Mouse (Mus musculus) forebrain, embryonic 14.5 days (tissue): Measurements from ENCODE around the gene Trappc5. TPM values are rescaled to one million over a fixed set of nuclear protein-coding genes. Genes with fewer than 3 reads are reported as not detected.

ENCODE experiments used
- ATAC-seq: fragments of 200-750 bp; cut with Nextera tagmentation; 2 replicates; pipeline ENCODE4 v1.8.0; 2017; ENCODE audit warnings: mild to moderate bottlenecking, moderate library complexity
- DNase-seq: peaks from one replicate; pipeline ENCODE4 v3.0.0-alpha.2; 2015; ENCODE audit warnings: low spot score
- H3K27ac ChIP-seq: fragments of 300-500 bp; sonication (generic); 2 replicates; pipeline ENCODE4 v1.5.1; 2014; ENCODE audit warnings: low read depth, mild to moderate bottlenecking, control low read depth, low read length, moderate library complexity
- H3K27me3 ChIP-seq: fragments of 300-500 bp; sonication (generic); replicated peaks from 2 replicates; pipeline ENCODE4 v1.6.1; 2014; ENCODE audit warnings: low read length, control low read depth, mixed read lengths; ENCODE audit not compliant: control insufficient read depth, insufficient read depth
- H3K36me3 ChIP-seq: fragments of 300-500 bp; sonication (generic); 2 replicates; pipeline ENCODE4 v1.6.1; 2014; ENCODE audit warnings: low read length, control low read depth; ENCODE audit not compliant: control insufficient read depth, insufficient read depth
- H3K4me1 ChIP-seq: fragments of 300-500 bp; sonication (generic); 2 replicates; pipeline ENCODE4 v1.6.1; 2014; ENCODE audit warnings: antibody characterized with exemption, low read length, control low read depth; ENCODE audit not compliant: control insufficient read depth, insufficient read depth
- H3K4me2 ChIP-seq: fragments of 300-500 bp; sonication (generic); 2 replicates; pipeline ENCODE4 v1.6.1; 2014; ENCODE audit warnings: mild to moderate bottlenecking, control low read depth, low read length
- H3K4me3 ChIP-seq: fragments of 300-500 bp; sonication (generic); 2 replicates; pipeline ENCODE4 v1.5.1; 2014; ENCODE audit warnings: low read depth, low read length, control low read depth
- H3K9ac ChIP-seq: fragments of 300-500 bp; sonication (generic); 2 replicates; pipeline ENCODE4 v1.6.1; 2014; ENCODE audit warnings: mild to moderate bottlenecking, low read length, control low read depth, moderate library complexity
- H3K9me3 ChIP-seq: fragments of 300-500 bp; sonication (generic); replicated peaks from 2 replicates; pipeline ENCODE4 v1.6.1; 2016; ENCODE audit warnings: low read length, control low read depth, mixed read lengths; ENCODE audit not compliant: control insufficient read depth
- WGBS: fragments of 180-500 bp; shearing (Covaris S2); extraction: QIAGEN DNeasy Blood & Tissue Kit; methylation state at CpG from one replicate; pipeline ENCODE4 v1.1.7; 2014; 5-methylcytosine and 5-hydroxymethylcytosine counted together
- polyA plus RNA-seq: library from polyadenylated mRNA; unstranded; fragments of >200 nt; fragmentation: Nextera tagmentation; extraction: Ambion mirVana; gene quantifications from 2 replicates; pipeline ENCODE4 v1.2.1, GENCODE M21; 2014

The Trappc5 gene
- polyA plus RNA-seq = 51.8 and 52.1 TPM in 2 replicates

DNA sequence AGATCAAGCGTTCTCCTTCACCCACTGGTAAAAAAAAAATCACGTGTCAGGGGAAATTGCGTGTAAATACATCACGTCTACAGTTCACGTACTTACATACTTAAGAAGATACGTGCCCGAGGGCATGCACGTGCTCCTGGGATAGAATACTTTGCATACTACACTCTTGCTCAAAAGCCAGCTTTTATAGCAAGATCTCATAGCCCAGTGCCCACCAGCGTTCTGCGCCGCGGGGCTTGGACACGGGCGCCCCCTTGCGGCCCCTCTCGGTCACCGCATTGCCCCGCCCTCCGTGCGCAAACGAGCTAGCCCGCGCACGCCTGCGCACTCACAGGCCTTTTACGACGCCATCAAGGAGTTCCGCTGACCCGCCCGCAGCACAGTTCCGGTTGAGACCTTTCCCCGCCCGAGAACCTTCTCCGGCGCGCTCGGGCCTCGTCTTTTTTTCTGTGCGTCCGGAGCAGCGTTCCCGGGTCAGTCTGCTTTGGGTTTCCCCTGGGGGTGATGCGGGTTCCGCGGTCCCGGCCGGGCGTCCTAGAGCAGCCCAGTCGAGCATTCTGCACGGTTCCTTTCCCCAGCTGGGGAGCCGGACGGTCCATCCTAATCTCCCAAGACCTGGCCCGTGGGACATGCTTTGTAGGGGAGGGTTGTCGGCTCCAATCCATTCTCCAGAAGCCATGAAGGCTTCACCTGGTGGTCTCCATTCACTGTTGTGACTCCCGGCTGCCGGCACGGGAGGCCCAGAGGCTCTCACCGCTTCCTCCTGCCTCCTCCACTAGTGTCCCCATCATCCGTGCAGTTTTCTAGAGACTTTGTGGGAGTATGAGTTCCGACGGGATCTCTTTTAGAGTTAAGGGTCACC is at the start of gene Trappc5:
Gene Trappc5 (plus strand): TSS at position 169 of the 862 bp plus-strand sequence.
- WGBS = 1% methylated on average over 61 of the region's 61 CpGs
- peak within 1 kb of the TSS; percentile 81 for H3K27ac ChIP-seq
- ATAC-seq (peak; percentile 83), DNase-seq (peak; percentile 96)
- H3K4me1 ChIP-seq = peaks cover 7% of the 10 kb centered on the region; the same call in 1 of the 2 replicates
- peak within 1 kb of the TSS; percentile 97 for H3K9ac ChIP-seq
- H3K4me3 ChIP-seq = peak within 1 kb of the TSS; percentile 94
- H3K9me3 ChIP-seq = no peaks in the 10 kb centered on the region
- H3K36me3 ChIP-seq = peaks cover 27% of the 10 kb centered on the region
- H3K27me3 ChIP-seq = no peaks in the 10 kb centered on the region
- peak within 1 kb of the TSS; percentile 85 for H3K4me2 ChIP-seq

DNA sequence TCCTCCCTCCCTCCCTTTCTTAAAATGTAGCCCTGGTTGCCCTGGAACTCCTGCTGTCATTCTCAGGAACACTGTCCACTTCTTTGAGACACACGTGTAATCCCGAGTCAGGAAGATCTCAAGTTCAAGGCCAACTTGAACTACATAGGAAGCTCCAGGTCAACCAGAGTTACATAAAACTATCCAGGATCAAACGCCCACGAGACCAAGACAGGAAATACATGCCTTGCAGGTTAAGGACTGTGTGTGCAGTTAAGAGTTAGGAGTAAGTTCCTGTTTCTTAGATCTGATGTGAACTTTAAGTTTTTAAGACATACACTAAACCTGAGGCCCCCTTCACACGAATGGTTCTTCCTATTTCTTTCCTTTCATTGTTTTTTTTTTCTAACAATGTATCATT is 49.1 kb upstream of the Trappc5 start:
- Histone ChIP-seq H3K27ac (no peak overlapping the region), H3K4me1 (peaks cover 6% of the 10 kb centered on the region; the same call in 1 of the 2 replicates), H3K9me3 (no peaks in the 10 kb centered on the region), H3K9ac (no peak overlapping the region), H3K4me2 (no peak overlapping the region), H3K36me3 (no peaks in the 10 kb centered on the region), H3K27me3 (no peaks in the 10 kb centered on the region), H3K4me3 (no peak overlapping the region)
- no peak for ATAC-seq
- no peak for DNase-seq
- 61% methylated on average over 5 of the region's 5 CpGs for whole genome bisulfite sequencing

DNA sequence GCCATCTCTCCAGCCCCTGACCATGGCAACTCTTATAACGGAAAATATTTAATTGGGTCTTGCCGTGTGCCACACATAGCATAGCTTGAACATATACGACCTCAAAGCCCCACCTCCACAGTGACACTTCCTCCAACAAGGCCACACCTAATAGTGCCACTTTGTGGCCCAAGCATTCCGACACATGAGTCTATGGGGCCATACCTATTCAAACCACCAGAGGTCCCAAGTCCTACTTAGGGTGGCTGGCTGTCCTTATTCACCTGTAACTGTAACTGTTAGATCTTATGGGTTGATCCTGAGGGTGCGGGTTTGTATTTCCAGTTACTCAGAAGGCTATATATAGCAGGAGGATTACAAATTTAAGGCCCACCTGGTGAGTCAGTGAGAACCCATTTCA is 48.1 kb upstream of the Trappc5 start:
- Histone ChIP-seq H3K4me3 (no peak overlapping the region), H3K36me3 (no peaks in the 10 kb centered on the region), H3K27ac (no peak overlapping the region), H3K9ac (no peak overlapping the region), H3K4me2 (no peak overlapping the region), H3K4me1 (peaks cover 3% of the 10 kb centered on the region; the same call in 1 of the 2 replicates), H3K9me3 (no peaks in the 10 kb centered on the region), H3K27me3 (no peaks in the 10 kb centered on the region)
- no peak for ATAC-seq
- 32% methylated on average over 5 of the region's 5 CpGs for WGBS
- DNase-seq = no peak

DNA sequence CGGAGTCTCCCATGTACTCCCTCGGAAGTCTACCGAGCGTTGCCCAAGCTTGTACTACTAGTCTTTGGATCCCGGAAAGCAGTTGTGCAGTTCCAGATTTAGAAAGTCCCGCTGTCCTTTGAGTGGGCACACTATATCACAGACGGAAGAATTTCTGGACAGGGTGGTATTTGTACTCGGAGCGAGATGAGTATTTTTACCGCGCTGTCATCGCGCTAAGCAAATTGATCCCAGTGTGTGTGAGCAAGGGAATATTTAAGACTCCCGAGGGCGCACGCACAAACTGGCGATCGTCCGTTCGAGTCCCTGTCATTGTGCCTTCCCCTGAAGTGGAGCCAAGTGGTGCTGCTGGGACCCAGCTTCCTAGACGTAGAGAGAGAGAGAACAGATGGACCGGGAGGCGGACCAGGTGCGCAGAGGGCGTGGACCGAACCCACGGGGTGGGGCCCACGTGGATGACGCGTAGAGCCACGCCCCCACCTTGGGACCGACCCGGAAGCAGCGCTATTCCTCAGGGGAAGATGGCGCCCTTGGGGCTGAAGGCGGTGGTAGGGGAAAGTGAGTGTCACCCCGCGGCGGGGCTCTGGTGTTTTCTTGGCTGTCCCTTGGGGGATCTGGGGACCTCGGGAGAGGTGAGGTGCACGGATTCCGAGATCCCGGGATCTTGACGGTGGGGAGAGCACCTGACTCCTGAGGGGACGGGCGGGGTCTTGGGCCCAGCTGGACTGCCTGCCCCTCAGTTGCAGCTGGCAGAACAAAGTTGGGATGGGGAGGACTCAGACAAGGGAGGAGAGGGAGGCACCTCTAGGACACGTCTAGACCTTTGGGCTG is 45.2 kb upstream of the Trappc5 start, which contains the start of gene Stxbp2:
Gene Stxbp2 (plus strand): TSS at position 309 of the 831 bp plus-strand sequence.
- Histone ChIP-seq H3K36me3 (0 out of 2 replicates have a peak, but pooled peaks cover 5% of the 10 kb centered on the region), H3K4me1 (peaks cover 3% of the 10 kb centered on the region; the same call in 1 of the 2 replicates), H3K27ac (no peak within 1 kb of the TSS), H3K27me3 (no peaks in the 10 kb centered on the region), H3K4me2 (peak within 1 kb of the TSS; percentile 68), H3K9ac (peak within 1 kb of the TSS; percentile 56), H3K4me3 (peak within 1 kb of the TSS; percentile 44), H3K9me3 (no peaks in the 10 kb centered on the region)
- DNase-seq (peak; percentile 75), ATAC-seq (peak; percentile 89)
- WGBS = 5% methylated on average over 47 of the region's 47 CpGs

DNA sequence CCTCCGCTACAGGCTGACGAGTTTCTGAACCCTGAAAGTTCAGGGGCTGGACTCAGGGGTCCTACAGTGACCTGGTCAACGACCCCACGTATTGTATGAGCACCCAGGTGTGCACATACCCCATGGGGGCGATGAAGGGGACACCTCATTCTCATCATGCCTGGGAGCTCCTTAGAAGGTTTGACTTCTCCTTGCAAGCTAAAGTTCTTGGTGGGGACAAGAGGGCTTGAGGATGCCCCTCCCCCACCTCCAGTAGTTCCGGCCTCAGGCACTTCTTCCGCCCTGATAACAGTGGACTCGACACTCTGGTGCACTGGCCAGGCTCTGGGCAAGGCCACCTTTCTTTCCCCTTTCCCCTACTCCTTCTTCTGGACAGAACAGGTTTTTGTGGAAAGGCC is 44.6 kb upstream of the Trappc5 start:
- Histone ChIP-seq H3K27me3 (no peaks in the 10 kb centered on the region), H3K4me3 (peak overlapping the region; percentile 44), H3K4me1 (peaks cover 3% of the 10 kb centered on the region; the same call in 1 of the 2 replicates), H3K9ac (peak overlapping the region; percentile 56), H3K36me3 (0 out of 2 replicates have a peak, but pooled peaks cover 5% of the 10 kb centered on the region), H3K9me3 (no peaks in the 10 kb centered on the region), H3K27ac (no peak overlapping the region), H3K4me2 (peak overlapping the region; percentile 68)
- DNase-seq (no peak), ATAC-seq (peak; percentile 5; the same call in 1 of the 2 replicates)
- 25% methylated on average over 8 of the region's 8 CpGs for WGBS

DNA sequence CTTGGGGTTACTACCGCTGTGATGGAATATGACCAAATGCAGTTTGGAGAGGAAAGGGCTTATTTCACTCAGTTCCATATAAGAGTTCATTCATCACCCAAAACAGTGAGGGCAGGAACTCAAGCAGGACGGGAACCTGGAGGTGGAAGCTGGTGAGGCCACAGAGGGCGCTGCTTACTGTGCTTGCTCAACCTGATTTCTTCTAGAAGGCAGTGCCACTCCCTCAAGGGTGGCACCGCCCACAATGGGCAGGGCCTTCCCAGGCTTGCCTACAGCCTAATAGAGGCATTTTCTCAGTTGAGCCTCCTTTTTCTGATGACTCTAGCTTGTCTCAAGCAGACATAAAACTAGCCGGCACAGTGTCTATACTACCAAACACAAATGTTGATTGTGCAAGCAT is 30.3 kb upstream of the Trappc5 start:
- H3K4me2 ChIP-seq = no peak overlapping the region
- WGBS = 28% methylated on average over 5 of the region's 5 CpGs
- DNase-seq = no peak
- H3K9me3 ChIP-seq = no peaks in the 10 kb centered on the region
- no peaks in the 10 kb centered on the region for H3K27me3 ChIP-seq
- H3K27ac ChIP-seq = no peak overlapping the region
- H3K9ac ChIP-seq = no peak overlapping the region
- no peak for ATAC-seq
- H3K4me3 ChIP-seq = no peak overlapping the region
- H3K36me3 ChIP-seq = no peaks in the 10 kb centered on the region
- H3K4me1 ChIP-seq = no peaks in the 10 kb centered on the region

DNA sequence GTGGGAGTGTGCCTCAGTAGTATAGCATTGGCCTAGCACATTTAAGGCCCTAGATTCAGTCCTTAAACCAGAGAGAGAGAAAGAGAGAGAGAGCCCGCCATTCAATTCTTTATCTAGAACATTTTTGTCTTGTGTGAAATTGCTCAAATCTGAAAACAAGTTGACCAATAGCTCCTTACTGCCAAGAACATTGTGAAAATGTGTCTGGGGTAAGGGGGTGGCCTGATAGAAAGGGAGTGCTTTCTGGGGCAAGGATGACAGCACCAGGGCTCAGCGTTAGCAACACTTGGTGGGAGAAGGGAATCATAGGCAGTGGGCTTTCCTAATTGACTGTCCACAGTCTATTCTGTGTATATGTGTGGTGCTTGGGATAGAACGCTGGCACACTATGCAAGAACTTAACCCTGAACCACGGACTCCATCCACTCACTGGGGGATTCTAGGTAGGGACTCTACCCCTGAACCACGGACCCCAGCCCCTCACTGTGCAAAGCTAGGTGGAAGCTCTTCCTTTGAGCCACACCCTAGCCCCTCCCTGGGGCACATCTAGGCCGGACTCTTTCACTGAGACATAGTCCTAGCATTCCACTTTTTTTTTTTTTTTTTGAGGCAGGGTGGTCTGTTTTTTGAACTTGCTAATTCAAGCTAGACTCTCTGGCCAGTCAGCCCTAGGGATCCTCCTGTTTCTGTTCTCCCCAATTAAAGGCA is 29.1 kb upstream of the Trappc5 start:
- no peaks in the 10 kb centered on the region for H3K36me3 ChIP-seq
- H3K9ac ChIP-seq = no peak overlapping the region
- 78% methylated on average over 6 of the region's 6 CpGs for WGBS
- no peaks in the 10 kb centered on the region for H3K9me3 ChIP-seq
- H3K27ac ChIP-seq = no peak overlapping the region
- H3K4me2 ChIP-seq = no peak overlapping the region
- no peak for ATAC-seq
- no peak for DNase-seq
- no peak overlapping the region for H3K4me3 ChIP-seq
- H3K4me1 ChIP-seq = no peaks in the 10 kb centered on the region
- H3K27me3 ChIP-seq = no peaks in the 10 kb centered on the region

DNA sequence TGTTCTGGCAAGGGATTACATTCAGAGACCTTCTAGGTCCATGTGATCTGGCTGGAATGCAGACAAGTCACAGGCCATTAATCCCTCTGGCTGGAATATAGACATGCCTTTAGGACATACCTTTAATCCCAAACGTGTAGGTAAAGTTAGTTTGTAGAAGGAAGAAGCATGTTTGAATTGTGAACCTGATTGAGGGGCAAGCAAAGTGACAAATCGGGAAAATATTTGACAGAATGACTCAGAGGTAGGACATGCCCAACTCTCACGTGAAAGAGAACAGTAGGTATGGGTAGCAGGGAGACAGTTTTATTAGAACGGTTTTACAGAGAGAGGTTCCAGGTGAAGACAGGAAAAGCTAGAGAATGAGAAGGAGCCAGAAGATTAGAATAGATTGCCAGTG is 28.5 kb upstream of the Trappc5 start:
- no peak overlapping the region for H3K4me3 ChIP-seq
- no peaks in the 10 kb centered on the region for H3K4me1 ChIP-seq
- no peak overlapping the region for H3K9ac ChIP-seq
- H3K9me3 ChIP-seq = no peaks in the 10 kb centered on the region
- H3K27ac ChIP-seq = no peak overlapping the region
- ATAC-seq (no peak), DNase-seq (no peak)
- H3K4me2 ChIP-seq = no peak overlapping the region
- H3K27me3 ChIP-seq = no peaks in the 10 kb centered on the region
- WGBS = 87% methylated on average over 4 of the region's 4 CpGs
- H3K36me3 ChIP-seq = no peaks in the 10 kb centered on the region
